Mouse (Mus musculus): Measurements from ENCODE around the gene Mrpl51. TPM values are rescaled to one million over a fixed set of nuclear protein-coding genes. Genes with fewer than 3 reads are reported as not detected.
A peak's percentile ranks its signal among the peaks of the same experiment; 100 is the strongest.

The Mrpl51 gene
- polyA plus RNA-seq, 1 experiment from 2014 or later, result 232 TPM

DNA sequence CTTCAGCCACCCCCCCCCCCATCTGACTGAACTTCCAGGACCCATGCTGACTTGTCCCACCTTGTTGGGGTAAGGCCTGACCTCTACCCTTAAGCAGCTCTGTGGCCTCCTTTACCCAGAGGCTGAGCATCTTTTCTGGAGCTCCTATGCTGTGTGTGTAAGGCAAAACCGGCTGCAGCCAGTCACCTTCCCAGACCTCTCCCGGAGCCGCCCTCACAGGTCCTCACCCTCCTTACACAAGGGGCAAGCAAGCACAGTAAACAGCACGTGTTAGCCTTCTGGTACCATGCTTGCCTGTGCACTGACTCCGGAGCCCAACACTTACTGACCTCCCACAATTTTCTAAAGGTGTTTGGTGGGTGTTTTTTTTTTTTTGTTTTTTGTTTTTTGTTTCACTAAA, 16.1 kb upstream of the Mrpl51 start:
- DNase-seq (ENCODE audit: extremely low spot score, low spot score), result no peak
- no peaks in the 10 kb centered on the region for H3K27me3 ChIP-seq (ENCODE audit: poor library complexity, severe bottlenecking)
- no peak overlapping the region for H3K27ac ChIP-seq
- H3K36me3 ChIP-seq (replicated peaks), result peaks cover 100% of the 10 kb centered on the region
- no peak overlapping the region for H3K4me3 ChIP-seq
- 90% methylated on average over 5 of the region's 5 CpGs for WGBS
- no peaks in the 10 kb centered on the region for H3K4me1 ChIP-seq
- H3K9me3 ChIP-seq, result no peaks in the 10 kb centered on the region

- no peaks in the 10 kb centered on the region for H3K9me3 ChIP-seq
- H3K4me1 ChIP-seq, result no peaks in the 10 kb centered on the region
- H3K27me3 ChIP-seq (ENCODE audit: poor library complexity, severe bottlenecking), result no peaks in the 10 kb centered on the region
- no peak overlapping the region for H3K27ac ChIP-seq
- no peak for DNase-seq (ENCODE audit: extremely low spot score, low spot score)
- peaks cover 100% of the 10 kb centered on the region for H3K36me3 ChIP-seq (replicated peaks)
- H3K4me3 ChIP-seq, result no peak overlapping the region
- 93% methylated on average over 7 of the region's 7 CpGs for WGBS
Observed at GRCm38 (mm10) chr6:125179601-125180000, 12.0 kb upstream of the Mrpl51 start.

GRCm38 (mm10) chr6:125182133-125182532, 9.5 kb upstream of the Mrpl51 start:
- Histone ChIP-seq H3K36me3 (replicated peaks) (peaks cover 100% of the 10 kb centered on the region), H3K9me3 (no peaks in the 10 kb centered on the region), H3K27ac (no peak overlapping the region), H3K27me3 (ENCODE audit: poor library complexity, severe bottlenecking) (no peaks in the 10 kb centered on the region), H3K4me3 (no peak overlapping the region), H3K4me1 (no peaks in the 10 kb centered on the region)
- DNase-seq (ENCODE audit: extremely low spot score, low spot score), result no peak
- 90% methylated on average over 5 of the region's 5 CpGs for WGBS

GRCm38 (mm10) chr6:125186203-125186602, 5.4 kb upstream of the Mrpl51 start:
- peaks cover 6% of the 10 kb centered on the region; the same call in 1 of the 2 replicates for H3K4me1 ChIP-seq
- no peaks in the 10 kb centered on the region for H3K27me3 ChIP-seq (ENCODE audit: poor library complexity, severe bottlenecking)
- no peak overlapping the region for H3K27ac ChIP-seq
- H3K9me3 ChIP-seq, result no peaks in the 10 kb centered on the region
- peaks cover 88% of the 10 kb centered on the region for H3K36me3 ChIP-seq (replicated peaks)
- no peak overlapping the region for H3K4me3 ChIP-seq
- no peak for DNase-seq (ENCODE audit: extremely low spot score, low spot score)
- 94% methylated on average over 10 of the region's 10 CpGs for WGBS

DNA sequence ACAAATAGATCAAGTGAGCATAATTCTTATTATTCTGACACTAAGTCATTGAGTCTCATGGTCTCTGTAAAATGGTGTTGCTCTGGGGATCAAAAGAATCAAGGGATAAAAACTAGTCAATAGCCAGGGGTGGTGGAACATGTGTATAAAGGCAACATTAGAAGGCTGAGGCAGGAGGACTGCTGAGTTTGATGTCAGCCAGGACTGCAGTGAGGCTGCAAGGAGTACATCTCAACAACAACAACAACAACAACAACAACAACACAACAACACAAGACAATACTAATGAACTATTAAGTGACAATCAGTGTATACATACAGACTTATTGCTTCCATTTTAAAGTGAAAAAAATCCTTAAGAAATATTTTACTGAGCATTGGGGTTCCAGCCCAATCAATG, 785 bp upstream of the Mrpl51 start:
- Histone ChIP-seq H3K36me3 (replicated peaks) (peaks cover 67% of the 10 kb centered on the region), H3K9me3 (no peaks in the 10 kb centered on the region), H3K27me3 (ENCODE audit: poor library complexity, severe bottlenecking) (no peaks in the 10 kb centered on the region), H3K4me1 (peaks cover 21% of the 10 kb centered on the region), H3K4me3 (peak overlapping the region; percentile 77), H3K27ac (peak overlapping the region; percentile 99)
- no peak for DNase-seq (ENCODE audit: extremely low spot score, low spot score)

GRCm38 (mm10) chr6:125192016-125192714, 564 bp downstream of the Mrpl51 start:
- WGBS, result under 1% methylated on average over 34 of the region's 34 CpGs
- no peaks in the 10 kb centered on the region for H3K27me3 ChIP-seq (ENCODE audit: poor library complexity, severe bottlenecking)
- peak; percentile 92 for DNase-seq (ENCODE audit: extremely low spot score, low spot score)
- H3K4me1 ChIP-seq, result peaks cover 22% of the 10 kb centered on the region
- H3K9me3 ChIP-seq, result no peaks in the 10 kb centered on the region
- peak overlapping the region; percentile 77 for H3K4me3 ChIP-seq
- peaks cover 55% of the 10 kb centered on the region for H3K36me3 ChIP-seq (replicated peaks)
- peak overlapping the region; percentile 99 for H3K27ac ChIP-seq

- Histone ChIP-seq H3K9me3 (no peaks in the 10 kb centered on the region), H3K36me3 (replicated peaks) (peaks cover 48% of the 10 kb centered on the region), H3K4me1 (peaks cover 22% of the 10 kb centered on the region), H3K27me3 (ENCODE audit: poor library complexity, severe bottlenecking) (no peaks in the 10 kb centered on the region), H3K4me3 (peak overlapping the region; percentile 77), H3K27ac (peak overlapping the region; percentile 99)
- no peak for DNase-seq (ENCODE audit: extremely low spot score, low spot score)
- WGBS, result 49% methylated on average over 5 of the region's 5 CpGs
Observed at GRCm38 (mm10) chr6:125192841-125193240, 1.2 kb downstream of the Mrpl51 start.

- Histone ChIP-seq H3K36me3 (replicated peaks) (peaks cover 42% of the 10 kb centered on the region), H3K9me3 (no peaks in the 10 kb centered on the region), H3K27ac (no peak overlapping the region), H3K27me3 (ENCODE audit: poor library complexity, severe bottlenecking) (no peaks in the 10 kb centered on the region), H3K4me3 (peak overlapping the region; percentile 77; the same call in 1 of the 2 replicates), H3K4me1 (peaks cover 22% of the 10 kb centered on the region)
- 83% methylated on average over 7 of the region's 7 CpGs for WGBS
- no peak for DNase-seq (ENCODE audit: extremely low spot score, low spot score)
Observed at GRCm38 (mm10) chr6:125193390-125193789, 1.8 kb downstream of the Mrpl51 start.

DNA sequence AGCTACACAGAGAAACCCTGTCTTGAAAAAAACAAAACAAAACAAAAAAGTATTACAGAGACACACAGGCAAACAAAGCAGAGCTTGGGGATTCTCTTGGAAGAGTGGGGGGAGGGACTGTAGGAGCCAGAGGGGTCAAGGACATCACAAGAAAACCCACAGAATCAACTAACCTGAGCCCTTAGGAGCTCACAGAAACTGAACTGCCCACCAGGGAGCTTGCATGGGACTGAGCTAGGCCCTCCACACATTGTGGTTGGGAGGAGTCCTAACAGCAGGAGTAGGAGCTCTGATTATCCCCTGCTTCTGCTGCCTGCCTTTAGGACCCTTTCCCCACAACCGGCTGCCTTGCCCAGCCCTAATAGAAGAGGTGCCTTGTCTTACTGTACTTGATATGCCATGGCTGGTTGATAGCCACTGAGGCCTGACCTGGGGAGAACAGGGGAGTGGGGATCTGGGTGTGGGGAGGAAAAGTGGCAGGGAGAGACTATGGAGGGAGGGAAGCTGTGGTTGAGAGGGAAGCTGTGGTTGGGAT, 4.0 kb downstream of the Mrpl51 start:
- Histone ChIP-seq H3K27ac (no peak overlapping the region), H3K4me3 (no peak overlapping the region), H3K27me3 (ENCODE audit: poor library complexity, severe bottlenecking) (no peaks in the 10 kb centered on the region), H3K36me3 (replicated peaks) (peaks cover 26% of the 10 kb centered on the region), H3K9me3 (no peaks in the 10 kb centered on the region), H3K4me1 (peaks cover 17% of the 10 kb centered on the region)
- DNase-seq (ENCODE audit: extremely low spot score, low spot score), result no peak
- 33% methylated on average over 1 of the region's 1 CpGs for WGBS

- Histone ChIP-seq H3K9me3 (no peaks in the 10 kb centered on the region), H3K4me3 (no peak overlapping the region), H3K27ac (no peak overlapping the region), H3K27me3 (ENCODE audit: poor library complexity, severe bottlenecking) (no peaks in the 10 kb centered on the region), H3K36me3 (replicated peaks) (peaks cover 26% of the 10 kb centered on the region), H3K4me1 (peaks cover 17% of the 10 kb centered on the region)
- no peak for DNase-seq (ENCODE audit: extremely low spot score, low spot score)
- 53% methylated on average over 3 of the region's 3 CpGs for WGBS
Observed at GRCm38 (mm10) chr6:125196301-125196700, 4.7 kb downstream of the Mrpl51 start.

DNA sequence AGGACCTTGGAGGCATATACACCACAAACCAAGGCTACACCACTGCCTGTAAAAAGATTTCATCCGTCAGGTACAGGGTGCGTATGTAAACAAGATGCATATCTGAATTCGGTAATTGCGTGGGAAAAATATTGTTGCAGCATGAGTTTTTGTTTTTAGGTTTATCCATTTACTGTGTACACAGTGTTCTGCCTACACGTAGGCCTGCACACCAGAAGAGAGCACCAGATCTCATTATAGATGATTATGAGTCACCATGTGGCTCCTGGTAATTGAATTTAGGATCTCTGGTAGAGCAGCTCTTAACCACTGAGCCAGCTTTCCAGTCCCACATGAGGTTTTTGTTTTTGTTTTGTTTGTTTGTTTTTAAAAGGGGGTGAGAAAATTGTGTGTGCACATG, 5.6 kb downstream of the Mrpl51 start:
- 94% methylated on average over 5 of the region's 5 CpGs for WGBS
- Histone ChIP-seq H3K4me3 (no peak overlapping the region), H3K9me3 (no peaks in the 10 kb centered on the region), H3K27me3 (ENCODE audit: poor library complexity, severe bottlenecking) (no peaks in the 10 kb centered on the region), H3K27ac (no peak overlapping the region), H3K36me3 (replicated peaks) (peaks cover 26% of the 10 kb centered on the region), H3K4me1 (peaks cover 17% of the 10 kb centered on the region)
- DNase-seq (ENCODE audit: extremely low spot score, low spot score), result no peak

GRCm38 (mm10) chr6:125210436-125210835, 18.8 kb downstream of the Mrpl51 start:
- WGBS, result 86% methylated on average over 1 of the region's 1 CpGs
- 0 out of 2 replicates have a peak, but pooled peaks cover 4% of the 10 kb centered on the region for H3K4me1 ChIP-seq
- DNase-seq (ENCODE audit: extremely low spot score, low spot score), result no peak

GRCm38 (mm10) chr6:125212621-125213020, 21.0 kb downstream of the Mrpl51 start:
- no peak for DNase-seq (ENCODE audit: extremely low spot score, low spot score)
- no peak overlapping the region for H3K4me3 ChIP-seq
- WGBS, result 54% methylated on average over 2 of the region's 2 CpGs
- H3K27me3 ChIP-seq (ENCODE audit: poor library complexity, severe bottlenecking), result peaks cover 35% of the 10 kb centered on the region
- H3K36me3 ChIP-seq (replicated peaks), result no peaks in the 10 kb centered on the region
- no peaks in the 10 kb centered on the region for H3K9me3 ChIP-seq
- H3K4me1 ChIP-seq, result peaks cover 16% of the 10 kb centered on the region
- no peak overlapping the region for H3K27ac ChIP-seq

More at GRCm38 (mm10) chr6:125210436-125210835, 18.8 kb downstream of the Mrpl51 start:
- Histone ChIP-seq H3K27ac (no peak overlapping the region), H3K36me3 (replicated peaks) (no peaks in the 10 kb centered on the region), H3K9me3 (no peaks in the 10 kb centered on the region), H3K27me3 (ENCODE audit: poor library complexity, severe bottlenecking) (peaks cover 24% of the 10 kb centered on the region), H3K4me3 (no peak overlapping the region)
